Mouse (Mus musculus) ES-E14 (cell line): Measurements from ENCODE around the gene Tmprss13.

ENCODE experiments used
- ZC3H11A ChIP-seq: IDR thresholded peaks from 2 replicates; pipeline ENCODE4 v1.6.1; 2012; ENCODE audit warnings: low read depth, mild to moderate bottlenecking, inconsistent platforms, low read length, borderline replicate concordance
- ZNF384 ChIP-seq: IDR thresholded peaks from 2 replicates; pipeline ENCODE4 v1.6.1; 2012; ENCODE audit warnings: low read depth, low read length, inconsistent platforms

- TF ChIP-seq ZC3H11A (no peak), ZNF384 (no peak)
These were observed 44.7 kb upstream of the Tmprss13 start for GRCm38 (mm10) chr9:45274218-45274617.
